Mouse (Mus musculus): ENCODE results near the gene Frrs1. TPM values are rescaled to one million over a fixed set of nuclear protein-coding genes. Genes with fewer than 3 reads are reported as not detected.
A peak's percentile ranks its signal among the peaks of the same experiment; 100 is the strongest.

The Frrs1 gene
- total RNA-seq, 2 experiments from 2014 or later, result 1.5 to 1.7 TPM

DNA sequence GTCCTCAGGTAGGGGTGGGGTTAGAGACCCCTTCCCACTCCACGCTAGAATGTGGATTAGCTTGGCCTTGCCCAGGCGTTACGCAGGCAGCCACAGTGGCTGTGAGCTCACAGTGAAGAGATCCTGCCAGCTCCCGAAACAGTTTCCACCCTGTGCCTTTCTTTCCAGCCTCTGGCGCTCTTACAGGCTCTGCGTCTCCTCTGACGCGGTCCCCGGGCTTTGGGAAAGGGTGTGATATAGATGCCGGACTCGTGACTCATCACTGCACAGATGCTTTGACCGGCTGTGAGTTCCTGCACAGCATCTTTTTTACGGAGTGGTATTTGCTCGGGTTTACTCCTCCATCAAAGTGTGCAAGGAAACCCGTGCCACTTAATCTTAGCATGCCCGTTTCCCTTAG, 46.6 kb downstream of the Frrs1 start:
- DNase-seq (ENCODE audit: low spot score in 2 of 2), result peak; percentile 53

- DNase-seq (ENCODE audit: low spot score in 2 of 2), result no peak
Observed at GRCm38 (mm10) chr3:116906596-116906995, 47.3 kb downstream of the Frrs1 start.

DNA sequence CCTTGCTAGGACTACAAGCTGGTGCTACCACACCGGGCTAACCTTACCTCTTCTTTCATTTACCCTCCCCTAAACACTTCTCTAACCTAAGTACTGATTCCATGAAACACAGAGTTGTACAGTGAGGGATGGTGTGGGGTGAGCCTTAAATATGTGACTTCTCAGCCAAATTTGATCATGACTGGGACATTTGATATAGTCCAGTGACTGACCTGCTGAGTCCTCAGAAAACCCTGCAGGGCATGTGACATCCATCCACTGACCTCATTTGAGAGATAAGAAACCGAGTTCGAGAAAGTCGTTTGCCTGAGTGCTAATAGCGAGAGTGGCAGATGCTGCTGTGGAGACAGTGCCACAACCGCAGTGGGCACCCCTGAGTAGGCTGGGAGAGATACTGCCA, 55.1 kb downstream of the Frrs1 start:
- no peak for DNase-seq (ENCODE audit: low spot score in 2 of 2)

DNA sequence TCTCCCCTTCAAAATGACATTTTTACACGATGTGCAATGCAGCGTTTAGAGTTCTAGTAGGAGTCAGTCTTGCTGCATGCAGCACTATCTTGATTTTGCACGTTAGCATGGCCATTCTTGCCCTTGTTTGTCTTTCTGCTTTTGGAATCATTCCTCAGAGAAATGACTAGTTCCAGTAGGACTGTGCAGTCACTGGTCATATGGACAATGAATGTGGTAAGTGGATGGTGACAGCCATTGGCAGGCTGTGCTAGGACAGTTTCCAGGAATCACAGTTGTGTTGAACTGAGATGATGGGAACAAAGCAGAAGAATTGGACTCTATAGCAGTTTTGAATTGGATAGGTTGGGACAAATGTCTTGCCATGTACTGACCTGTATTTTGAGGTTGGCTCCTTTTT, 55.7 kb downstream of the Frrs1 start:
- DNase-seq (ENCODE audit: low spot score in 2 of 2), result peak in 1 of 2 experiments; percentile 47

DNA sequence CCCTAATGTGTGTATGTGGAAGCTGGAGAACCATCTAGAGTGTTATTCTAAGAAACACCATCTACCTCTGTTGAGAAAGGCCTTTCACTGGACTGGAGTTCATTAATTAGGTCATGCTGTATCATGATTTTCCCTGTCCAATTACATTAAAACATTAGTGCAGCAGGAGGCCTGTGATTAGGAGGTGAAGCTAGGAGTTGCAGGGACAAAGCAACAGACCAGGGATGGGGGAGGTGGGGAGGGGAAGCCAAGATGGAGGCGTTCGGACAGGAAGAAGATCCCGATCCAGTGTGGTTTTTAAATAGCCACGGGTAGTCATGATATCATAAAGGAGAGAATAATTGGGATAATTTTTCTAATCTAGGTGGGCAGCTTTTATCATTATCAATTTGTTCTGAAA, 57.8 kb downstream of the Frrs1 start:
- no peak for DNase-seq (ENCODE audit: low spot score in 2 of 2)

- DNase-seq (ENCODE audit: low spot score in 2 of 2), result no peak
Observed at GRCm38 (mm10) chr3:116921535-116921934, 62.3 kb downstream of the Frrs1 start.

GRCm38 (mm10) chr3:116923042-116923441, 63.8 kb downstream of the Frrs1 start:
- no peak for DNase-seq (ENCODE audit: low spot score in 2 of 2)

DNA sequence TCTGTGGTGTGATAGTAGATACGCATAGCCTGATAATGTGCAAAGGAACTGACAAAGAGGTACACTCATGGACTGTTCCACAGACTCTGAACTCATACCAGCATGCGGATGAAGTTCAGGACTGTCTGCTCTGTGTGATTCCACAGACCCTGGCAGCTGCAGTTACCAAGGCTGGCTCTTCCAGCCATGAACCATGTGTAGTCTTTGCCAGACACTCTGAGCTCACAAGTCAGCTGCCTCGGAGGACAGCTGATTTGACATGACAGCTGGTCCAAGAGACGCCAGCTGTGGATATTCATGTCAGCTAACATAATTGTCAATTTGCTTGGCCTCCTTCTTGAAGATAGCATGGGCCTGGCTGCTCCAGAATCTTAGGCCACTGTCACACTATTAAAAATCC, 69.7 kb downstream of the Frrs1 start:
- DNase-seq (ENCODE audit: low spot score in 2 of 2), result no peak

- no peak for DNase-seq (ENCODE audit: low spot score in 2 of 2)
Observed at GRCm38 (mm10) chr3:116933158-116933557, 73.9 kb downstream of the Frrs1 start.

- no peak for DNase-seq (ENCODE audit: low spot score in 2 of 2)
Observed at GRCm38 (mm10) chr3:116936934-116937691, 77.8 kb downstream of the Frrs1 start.

DNA sequence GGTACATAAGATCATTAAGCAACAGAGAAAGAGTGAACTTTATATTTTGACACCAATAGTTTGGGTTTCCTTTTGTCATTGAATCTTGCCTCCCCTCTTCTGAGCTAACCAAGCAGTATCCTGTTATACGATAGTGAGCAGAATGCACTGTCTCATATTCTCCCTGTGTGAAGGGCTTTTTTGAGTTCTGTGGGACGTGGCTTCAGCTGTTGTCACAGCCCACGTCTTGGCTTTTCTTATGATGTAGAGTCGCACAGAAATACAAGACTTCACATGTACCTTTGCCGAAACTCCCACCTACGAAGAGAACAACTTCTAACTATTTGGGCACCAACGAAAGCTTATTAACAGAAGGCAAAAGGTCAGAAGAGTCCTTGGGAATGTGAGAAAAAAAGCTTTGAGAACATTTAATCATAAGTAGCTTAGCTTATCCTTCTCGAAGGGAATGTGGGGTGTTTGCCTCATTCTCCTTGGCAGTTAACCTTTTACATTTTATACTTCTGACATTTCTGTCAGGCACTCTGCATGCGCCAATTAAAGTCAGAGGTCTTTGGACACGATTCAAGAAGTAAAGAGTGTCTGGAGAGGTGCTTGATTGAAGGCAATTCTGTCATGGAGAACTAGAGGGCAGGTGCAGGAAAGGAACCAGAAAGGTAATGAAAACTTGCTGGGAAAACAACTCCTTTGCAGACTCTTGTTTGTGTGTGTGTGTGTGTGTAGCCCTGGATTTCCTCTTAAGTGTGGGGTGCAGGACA, 81.7 kb downstream of the Frrs1 start:
- peak in 1 of 2 experiments; percentile 43 for DNase-seq (ENCODE audit: low spot score in 2 of 2)

DNA sequence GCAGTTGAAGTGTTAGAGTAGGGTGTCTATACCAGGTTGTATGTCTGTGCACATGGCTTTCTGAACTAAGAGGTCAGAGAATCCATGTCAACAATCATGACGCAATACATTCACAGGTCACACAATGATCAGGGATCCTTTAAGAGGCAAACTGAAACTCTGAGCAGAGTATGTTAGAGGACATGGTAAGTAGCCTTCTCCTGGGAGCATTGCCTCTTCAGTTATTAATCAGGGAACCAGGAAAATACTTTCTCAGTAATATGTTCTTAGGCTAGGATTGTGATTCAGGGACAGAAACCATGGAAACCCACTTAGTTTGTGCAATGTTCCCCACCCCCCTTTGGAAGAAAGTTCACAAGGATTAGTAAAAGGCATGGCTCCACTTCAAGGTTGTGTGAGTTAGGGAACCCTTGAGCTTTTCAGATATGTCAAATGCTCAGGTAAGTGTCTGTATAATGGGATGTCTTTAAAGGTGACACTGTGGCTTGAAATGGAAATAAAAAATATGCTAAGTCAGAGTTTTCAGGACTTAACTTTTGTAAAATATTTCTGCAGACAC, 82.4 kb downstream of the Frrs1 start:
- no peak for DNase-seq (ENCODE audit: low spot score in 2 of 2)

DNA sequence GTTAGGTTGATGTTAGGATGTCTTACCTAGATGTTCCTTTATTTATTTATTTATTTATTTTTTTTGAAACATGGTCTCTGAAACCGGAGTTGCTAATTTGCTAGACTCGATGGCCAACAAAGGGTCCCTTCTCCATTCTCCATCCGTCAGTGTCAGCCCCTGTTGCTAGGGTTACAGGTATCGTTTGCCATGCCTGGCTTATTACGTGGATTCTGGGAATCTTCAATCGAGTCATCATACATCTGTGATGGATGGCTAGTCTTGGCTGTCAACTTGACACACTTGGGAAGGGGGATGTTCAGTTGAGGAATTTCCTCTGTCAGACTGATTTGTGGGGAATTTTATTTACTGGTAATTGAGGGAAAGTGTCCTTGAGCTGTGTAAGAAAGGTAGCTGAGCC, 83.5 kb downstream of the Frrs1 start:
- no peak for DNase-seq (ENCODE audit: low spot score in 2 of 2)

- DNase-seq (ENCODE audit: low spot score in 2 of 2), result no peak
Observed at GRCm38 (mm10) chr3:116943422-116943821, 84.2 kb downstream of the Frrs1 start.

DNA sequence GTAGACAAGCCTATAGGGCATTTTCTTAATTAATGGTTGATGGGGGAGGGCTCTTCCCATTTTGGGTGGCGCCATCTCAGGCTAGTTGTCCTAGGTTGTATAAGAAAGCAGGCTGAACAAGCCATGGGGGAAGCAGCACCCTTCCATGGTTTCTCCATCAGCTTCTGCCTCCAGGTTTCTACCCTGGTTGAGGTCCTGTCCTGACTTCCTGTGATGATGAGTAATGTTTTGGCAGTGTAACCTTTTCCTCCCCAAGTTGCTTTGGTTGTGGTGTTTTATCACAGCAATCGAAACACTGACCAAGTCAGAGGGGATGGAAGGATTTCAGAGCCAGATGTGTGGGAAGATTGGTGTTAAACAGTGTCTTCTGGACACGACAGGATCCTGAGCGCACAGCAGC, 87.2 kb downstream of the Frrs1 start:
- no peak for DNase-seq (ENCODE audit: low spot score in 2 of 2)

DNA sequence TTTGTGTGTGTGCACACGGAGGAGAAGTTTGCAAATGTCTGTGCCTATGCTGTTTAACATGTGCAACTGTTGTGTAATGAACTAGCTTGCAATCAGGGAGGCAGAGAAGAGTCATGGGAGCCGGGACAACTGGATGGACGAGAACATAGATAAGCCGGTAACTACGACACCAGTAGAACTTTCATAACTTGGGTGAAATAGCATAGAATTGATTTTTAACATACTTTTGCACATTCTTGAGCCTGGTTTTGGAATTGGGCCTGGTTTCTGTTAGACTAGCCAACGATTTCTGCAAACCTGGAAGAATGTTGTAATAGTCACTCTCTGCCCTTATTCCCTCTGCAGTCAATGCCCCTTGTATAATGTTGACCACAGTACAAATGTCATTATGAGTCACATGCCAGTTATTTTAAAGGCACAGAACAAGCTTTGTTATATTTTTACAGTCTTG, 91.4 kb downstream of the Frrs1 start:
- DNase-seq (ENCODE audit: low spot score in 2 of 2), result no peak

- DNase-seq (ENCODE audit: low spot score in 2 of 2), result no peak
Observed at GRCm38 (mm10) chr3:116951489-116951888, 92.2 kb downstream of the Frrs1 start.

DNA sequence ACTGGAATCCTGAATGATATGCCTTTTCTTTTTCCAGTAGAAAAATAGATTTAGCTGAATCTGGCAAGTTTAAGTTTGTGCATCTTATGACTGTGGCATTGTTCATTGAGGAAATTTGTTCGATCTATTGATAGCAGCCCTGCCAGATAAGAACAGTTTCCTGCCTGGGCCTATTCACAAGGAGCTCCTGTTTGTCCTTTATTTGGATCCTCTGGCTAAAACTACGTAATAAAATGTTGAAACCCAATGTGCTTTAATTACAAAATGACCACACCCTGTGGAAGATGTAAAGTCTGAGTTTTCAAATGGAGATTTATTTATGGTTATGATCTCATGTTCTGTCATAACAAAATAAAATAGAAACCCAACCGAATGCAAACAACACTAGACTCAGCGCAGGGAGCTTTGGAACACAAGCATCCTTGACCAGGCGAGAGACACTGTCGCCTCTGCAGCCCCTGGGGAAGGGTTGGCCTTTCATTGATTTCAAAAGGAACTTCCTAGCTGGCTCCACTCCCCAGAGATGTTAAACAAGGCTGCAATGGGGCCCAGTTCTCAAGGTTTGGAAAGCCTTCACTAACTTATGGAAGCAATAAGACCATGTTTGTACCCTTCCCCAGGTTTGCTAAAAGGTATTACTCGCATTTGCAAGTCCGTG, 93.1 kb downstream of the Frrs1 start:
- no peak for DNase-seq (ENCODE audit: low spot score in 2 of 2)

DNA sequence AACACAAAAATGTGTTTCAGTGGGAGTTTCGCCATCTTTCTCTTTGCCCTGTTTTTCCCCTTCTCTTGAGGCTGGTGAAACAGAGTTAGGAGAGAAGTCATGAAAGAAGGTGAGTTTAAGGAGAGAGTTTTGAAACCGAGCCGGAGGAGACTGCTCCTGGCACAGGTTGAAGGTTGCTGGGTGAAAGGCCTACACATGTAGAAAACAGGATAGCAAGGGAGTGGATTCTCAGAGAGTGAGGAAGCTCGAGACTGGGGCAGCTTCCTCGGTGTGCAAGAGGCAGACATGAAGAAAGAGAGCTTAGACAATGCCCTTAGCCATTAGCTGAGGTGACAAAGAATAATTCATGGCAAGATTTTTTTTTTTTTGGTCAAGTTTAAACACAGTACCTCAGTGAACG, 94.1 kb downstream of the Frrs1 start:
- DNase-seq (ENCODE audit: low spot score in 2 of 2), result no peak

GRCm38 (mm10) chr3:116955061-116955460, 95.8 kb downstream of the Frrs1 start:
- no peak for DNase-seq (ENCODE audit: low spot score in 2 of 2)
